Mouse (Mus musculus) G1E (cell line): ENCODE data around the gene Zfp277.

Experiments used
- CTCF ChIP-seq: IDR thresholded peaks from 2 replicates; pipeline ENCODE4 v1.5.1; 2012; ENCODE audit warnings: low read depth, low read length, inconsistent platforms, mixed read lengths
- GATA1 ChIP-seq: IDR thresholded peaks from 2 replicates; pipeline ENCODE4 v1.6.1; 2012; ENCODE audit warnings: borderline replicate concordance, low read length, inconsistent platforms, mixed read lengths
- GATA2 ChIP-seq: IDR thresholded peaks from 2 replicates; pipeline ENCODE4 v1.6.1; 2012; ENCODE audit warnings: low read depth, low read length, inconsistent platforms, borderline replicate concordance
- POLR2AphosphoS5 ChIP-seq: IDR thresholded peaks from 2 replicates; pipeline ENCODE4 v1.6.1; 2012; ENCODE audit warnings: low read depth, low read length, inconsistent platforms; ENCODE audit not compliant: insufficient replicate concordance
- TAL1 ChIP-seq: conservative IDR thresholded peaks from 2 replicates; pipeline ENCODE4 v1.6.1; 2012; ENCODE audit warnings: low read depth, low read length, inconsistent platforms, mixed read lengths

GRCm38 (mm10) chr12:40347060-40347698 is 98.5 kb downstream of the Zfp277 start:
- TF ChIP-seq CTCF (no peak), GATA1 (no peak), TAL1 (no peak), POLR2AphosphoS5 (no peak), GATA2 (no peak)
